Mouse (Mus musculus) small intestine, adult 2 months (tissue): ENCODE data around the gene Ak1.

Source experiments
- CTCF ChIP-seq: fragments of 200-500 bp; IDR thresholded peaks from 2 replicates; pipeline ENCODE4 v1.5.1; 2012; ENCODE audit warnings: low read depth, mild to moderate bottlenecking, control low read depth, inconsistent platforms, low read length, moderate library complexity, mixed read lengths; ENCODE audit not compliant: insufficient replicate concordance, insufficient read length; ENCODE audit errors: extremely low read depth
- POLR2A ChIP-seq: fragments of 200-500 bp; IDR thresholded peaks from 2 replicates; pipeline ENCODE4 v1.6.1; 2012; ENCODE audit warnings: low read depth, mild to moderate bottlenecking, control low read depth, inconsistent platforms, low read length, moderate library complexity

DNA sequence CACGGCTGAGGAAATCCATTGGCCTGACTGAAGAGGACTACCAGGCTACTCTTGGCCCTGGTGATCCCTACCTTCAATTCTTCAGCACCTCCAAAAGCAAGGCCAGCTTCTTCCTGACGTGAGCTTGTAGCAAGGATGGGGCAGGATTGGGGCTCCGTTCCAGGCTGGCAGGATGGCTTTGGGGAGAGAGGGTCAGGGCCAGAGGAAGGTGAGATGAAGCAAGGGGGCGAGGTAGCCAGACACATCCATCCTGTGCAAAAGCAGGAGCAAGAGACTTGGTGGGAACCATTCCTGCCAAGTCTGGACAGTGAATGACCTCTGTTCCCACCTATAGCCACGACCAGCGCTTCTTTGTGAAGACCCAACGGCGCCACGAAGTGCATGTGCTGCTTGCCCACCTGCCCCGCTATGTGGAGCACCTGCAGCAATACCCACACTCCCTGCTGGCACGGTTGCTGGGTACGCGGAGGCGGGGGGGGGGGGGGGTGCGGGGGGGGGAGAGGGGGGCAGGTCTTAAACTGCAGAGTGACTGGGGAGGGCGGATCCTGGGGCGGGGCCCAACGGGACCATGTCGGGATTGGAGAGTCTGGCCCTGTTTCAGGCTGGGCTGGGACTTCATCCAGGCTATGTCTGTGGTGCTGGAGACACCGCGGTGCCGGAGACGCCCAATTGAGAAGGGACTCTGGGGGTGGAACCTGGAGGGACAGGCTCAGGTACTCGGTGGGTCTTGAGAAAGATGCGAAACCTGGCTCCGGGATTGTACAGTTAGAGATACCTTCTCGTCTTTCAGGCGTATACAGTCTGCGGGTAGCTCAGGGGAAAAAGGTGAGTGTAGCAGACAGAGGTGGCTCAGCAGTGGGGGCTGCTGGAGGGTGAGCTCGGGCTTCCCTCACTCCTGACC, 43.2 kb upstream of the Ak1 start:
- TF ChIP-seq CTCF (no peak), POLR2A (no peak)
